Comparison of ENCODE assay signal across 9 mouse cellular contexts in the genomic region with DNA sequence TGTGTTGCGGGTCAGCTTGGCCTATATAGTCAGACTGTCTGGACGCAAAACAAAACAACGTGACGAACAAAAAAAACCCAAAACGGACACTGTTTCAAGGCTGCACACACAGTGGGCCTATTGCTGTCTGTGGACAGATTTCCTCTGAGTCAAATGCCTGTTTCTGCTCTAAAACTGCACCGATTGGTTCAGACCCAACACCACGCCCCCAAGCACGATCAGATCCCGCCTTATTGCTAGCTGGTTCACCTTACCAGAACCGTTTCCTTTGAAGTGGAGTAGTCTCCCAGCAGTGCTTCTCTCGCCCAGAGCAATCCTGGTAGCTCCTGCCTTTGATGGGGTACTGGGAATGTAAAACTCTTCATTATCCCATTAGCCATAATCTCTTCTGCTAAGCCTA.
A peak's percentile ranks its signal among the peaks of the same experiment; 100 is the strongest.
DNase-seq lines count a peak whose midpoint lies in the region; ATAC-seq lines count a peak whose summit lies in the region.
"Had no signal": no experiment of that assay in that cellular context is flagged by ENCODE, and none has a peak within 500 bp of the region (broad histone marks: within the 10 kb centered on the region; RNA-seq: fewer than 3 reads in every experiment).

No protein-coding gene starts in this region.

- 62% methylated on average over 11 of the region's 11 CpGs for WGBS in midbrain, embryonic 16.5 days

- H3K9ac ChIP-seq in midbrain, embryonic 16.5 days (ENCODE audit: low read depth, low read length), result no peak overlapping the region
- H3K9ac ChIP-seq: intestine, embryonic 15.5 days had no signal

- H3K4me1 ChIP-seq in midbrain, embryonic 16.5 days (ENCODE audit: control insufficient read depth, insufficient read depth, low read length), result peaks cover 6% of the 10 kb centered on the region; the same call in 1 of the 2 replicates
- H3K4me1 ChIP-seq: intestine, embryonic 15.5 days had no signal

- DNase-seq in cerebellum, postnatal 14 days, result peak; percentile 4 to 13
- no peak for DNase-seq in cerebellum, postnatal 36 days
- DNase-seq in embryo, embryonic 10 days (ENCODE audit: low spot score), result peak; percentile 74
- peak; percentile 51 for DNase-seq in kidney, postnatal 10 days
- DNase-seq in thymus, adult 18-20 months, result peak; percentile 2 to 5
- no peak for DNase-seq in gastrocnemius, postnatal 10 days
- DNase-seq in layer of hippocampus, adult 8-10 months (ENCODE audit: low spot score in 2 of 2), result no peak

- ATAC-seq in midbrain, embryonic 16.5 days, result no peak
- ATAC-seq: intestine, embryonic 15.5 days had no signal

- H3K27ac ChIP-seq in midbrain, embryonic 16.5 days (ENCODE audit: low read length), result no peak overlapping the region
- H3K27ac ChIP-seq: intestine, embryonic 15.5 days had no signal

- H3K36me3 ChIP-seq in midbrain, embryonic 16.5 days (ENCODE audit: control insufficient read depth, insufficient read depth, low read length), result no peaks in the 10 kb centered on the region
- H3K36me3 ChIP-seq: intestine, embryonic 15.5 days had no signal

- H3K4me2 ChIP-seq in midbrain, embryonic 16.5 days (ENCODE audit: low read length), result no peak overlapping the region
- H3K4me2 ChIP-seq: intestine, embryonic 15.5 days had no signal

- no peaks in the 10 kb centered on the region for H3K27me3 ChIP-seq in midbrain, embryonic 16.5 days (ENCODE audit: control insufficient read depth, insufficient read depth, low read depth, low read length)
- H3K27me3 ChIP-seq: intestine, embryonic 15.5 days had no signal

- no peaks in the 10 kb centered on the region for H3K9me3 ChIP-seq in midbrain, embryonic 16.5 days (replicated peaks; ENCODE audit: control insufficient read depth, low read length, poor library complexity, severe bottlenecking)
- H3K9me3 ChIP-seq: intestine, embryonic 15.5 days had no signal

- H3K4me3 ChIP-seq in midbrain, embryonic 16.5 days (ENCODE audit: low read depth, low read length), result no peak overlapping the region
- H3K4me3 ChIP-seq: intestine, embryonic 15.5 days had no signal

Comparison
In these comparisons a context has a peak if more than half of its experiments do, and no peak if none do; other contexts are left out.
1. DNase-seq: peak in cerebellum, postnatal 14 days (2 of 2), embryo, embryonic 10 days (single experiment), kidney, postnatal 10 days (single experiment) and thymus, adult 18-20 months (2 of 2); none in cerebellum, postnatal 36 days (0 of 2), gastrocnemius, postnatal 10 days (single experiment) and layer of hippocampus, adult 8-10 months (0 of 2).